Mouse (Mus musculus) kidney, embryonic 14.5 days (tissue): ENCODE data around the gene Gga2. TPM values are rescaled to one million over a fixed set of nuclear protein-coding genes. Genes with fewer than 3 reads are reported as not detected.

Source experiments
- ATAC-seq: fragments of 200-750 bp; cut with Nextera tagmentation; 2 replicates; pipeline ENCODE4 v1.8.0; 2017; ENCODE audit warnings: moderate number of reproducible peaks, mild to moderate bottlenecking, moderate TSS enrichment, moderate library complexity; ENCODE audit not compliant: low FRiP score, low TSS enrichment
- H3K27ac ChIP-seq: fragments of 300-500 bp; sonication (generic); 2 replicates; pipeline ENCODE4 v1.5.1; 2014; ENCODE audit warnings: low read depth, mild to moderate bottlenecking, low read length, moderate library complexity, mixed read lengths
- H3K27me3 ChIP-seq: fragments of 300-500 bp; sonication (generic); 2 replicates; pipeline ENCODE4 v1.6.1; 2014; ENCODE audit warnings: mild to moderate bottlenecking, low read length; ENCODE audit not compliant: control insufficient read depth, insufficient read depth
- H3K36me3 ChIP-seq: fragments of 300-500 bp; sonication (generic); 2 replicates; pipeline ENCODE4 v1.6.1; 2014; ENCODE audit warnings: low read length, mixed read lengths; ENCODE audit not compliant: control insufficient read depth, insufficient read depth
- H3K4me1 ChIP-seq: fragments of 300-500 bp; sonication (generic); 2 replicates; pipeline ENCODE4 v1.6.1; 2014; ENCODE audit warnings: low read length, mixed read lengths; ENCODE audit not compliant: control insufficient read depth, insufficient read depth
- H3K4me2 ChIP-seq: fragments of 300-500 bp; sonication (generic); replicated peaks from 2 replicates; pipeline ENCODE4 v1.6.1; 2014; ENCODE audit warnings: low read depth, mild to moderate bottlenecking, low read length
- H3K4me3 ChIP-seq: fragments of 300-500 bp; sonication (generic); 2 replicates; pipeline ENCODE4 v1.5.1; 2014; ENCODE audit warnings: mild to moderate bottlenecking, low read length
- H3K9ac ChIP-seq: fragments of 300-500 bp; sonication (generic); 2 replicates; pipeline ENCODE4 v1.6.1; 2014; ENCODE audit warnings: low read depth, mild to moderate bottlenecking, low read length, moderate library complexity
- H3K9me3 ChIP-seq: fragments of 300-500 bp; sonication (generic); 2 replicates; pipeline ENCODE4 v1.6.1; 2016; ENCODE audit warnings: low read length; ENCODE audit not compliant: control insufficient read depth
- WGBS: fragments of 180-500 bp; shearing (Covaris S2); extraction: QIAGEN DNeasy Blood & Tissue Kit; methylation state at CpG from one replicate; pipeline ENCODE4 v1.1.7; 2014; 5-methylcytosine and 5-hydroxymethylcytosine counted together
- polyA plus RNA-seq: library from polyadenylated mRNA; unstranded; fragments of >200 nt; fragmentation: Nextera tagmentation; extraction: Ambion mirVana; gene quantifications from 2 replicates; pipeline ENCODE4 v1.2.1, GENCODE M21; 2014

Gga2 gene
- polyA plus RNA-seq, 1 experiment from 2014 or later: 55.9 TPM

- H3K9ac ChIP-seq: no peak overlapping the region
- no peak overlapping the region for H3K27ac ChIP-seq
- ATAC-seq: no peak
- peaks cover 38% of the 10 kb centered on the region; the same call in 1 of the 2 replicates for H3K36me3 ChIP-seq
- no peaks in the 10 kb centered on the region for H3K27me3 ChIP-seq
- 84% methylated on average over 3 of the region's 3 CpGs for WGBS
- H3K9me3 ChIP-seq: no peaks in the 10 kb centered on the region
- no peak overlapping the region for H3K4me3 ChIP-seq
- H3K4me2 ChIP-seq: no peak overlapping the region
- H3K4me1 ChIP-seq: no peaks in the 10 kb centered on the region
Measured at GRCm38 (mm10) chr7:121971698-121972097, 49.3 kb downstream of the Gga2 start.

- no peak overlapping the region for H3K9ac ChIP-seq
- no peaks in the 10 kb centered on the region for H3K27me3 ChIP-seq
- H3K4me3 ChIP-seq: no peak overlapping the region
- no peaks in the 10 kb centered on the region for H3K9me3 ChIP-seq
- H3K27ac ChIP-seq: no peak overlapping the region
- 88% methylated on average over 9 of the region's 9 CpGs for WGBS
- no peaks in the 10 kb centered on the region for H3K4me1 ChIP-seq
- ATAC-seq: no peak
- H3K36me3 ChIP-seq: peaks cover 37% of the 10 kb centered on the region; the same call in 1 of the 2 replicates
- no peak overlapping the region for H3K4me2 ChIP-seq
Measured at GRCm38 (mm10) chr7:121970250-121970649, 50.8 kb downstream of the Gga2 start.

- Histone ChIP-seq H3K27ac (no peak overlapping the region), H3K4me1 (no peaks in the 10 kb centered on the region), H3K9me3 (no peaks in the 10 kb centered on the region), H3K9ac (no peak overlapping the region), H3K4me2 (no peak overlapping the region), H3K4me3 (no peak overlapping the region), H3K27me3 (no peaks in the 10 kb centered on the region), H3K36me3 (peaks cover 32% of the 10 kb centered on the region; the same call in 1 of the 2 replicates)
- no peak for ATAC-seq
- 88% methylated on average over 9 of the region's 9 CpGs for WGBS
Measured at GRCm38 (mm10) chr7:121968816-121969215, 52.2 kb downstream of the Gga2 start.

- no peaks in the 10 kb centered on the region for H3K9me3 ChIP-seq
- H3K4me1 ChIP-seq: no peaks in the 10 kb centered on the region
- no peak overlapping the region for H3K27ac ChIP-seq
- peaks cover 30% of the 10 kb centered on the region; the same call in 1 of the 2 replicates for H3K36me3 ChIP-seq
- WGBS: 81% methylated on average over 8 of the region's 8 CpGs
- no peak overlapping the region for H3K4me3 ChIP-seq
- no peak for ATAC-seq
- H3K4me2 ChIP-seq: no peak overlapping the region
- H3K9ac ChIP-seq: no peak overlapping the region
- no peaks in the 10 kb centered on the region for H3K27me3 ChIP-seq
Measured at GRCm38 (mm10) chr7:121968242-121968641, 52.8 kb downstream of the Gga2 start.

GRCm38 (mm10) chr7:121966169-121966568 is 54.9 kb downstream of the Gga2 start:
- peaks cover 22% of the 10 kb centered on the region; the same call in 1 of the 2 replicates for H3K36me3 ChIP-seq

GRCm38 (mm10) chr7:121963883-121964398 is 57.1 kb downstream of the Gga2 start:
- Histone ChIP-seq H3K4me3 (no peak overlapping the region), H3K27ac (no peak overlapping the region), H3K4me1 (no peaks in the 10 kb centered on the region), H3K9me3 (no peaks in the 10 kb centered on the region), H3K36me3 (peaks cover 11% of the 10 kb centered on the region; the same call in 1 of the 2 replicates), H3K27me3 (no peaks in the 10 kb centered on the region), H3K4me2 (no peak overlapping the region), H3K9ac (no peak overlapping the region)
- no peak for ATAC-seq
- 71% methylated on average over 6 of the region's 6 CpGs for WGBS

More at GRCm38 (mm10) chr7:121966169-121966568, 54.9 kb downstream of the Gga2 start:
- ATAC-seq: no peak
- WGBS: 93% methylated on average over 7 of the region's 7 CpGs
- H3K4me1 ChIP-seq: no peaks in the 10 kb centered on the region
- no peak overlapping the region for H3K4me2 ChIP-seq
- no peak overlapping the region for H3K9ac ChIP-seq
- H3K27ac ChIP-seq: no peak overlapping the region
- no peaks in the 10 kb centered on the region for H3K9me3 ChIP-seq
- H3K27me3 ChIP-seq: no peaks in the 10 kb centered on the region
- H3K4me3 ChIP-seq: no peak overlapping the region

GRCm38 (mm10) chr7:121962571-121962959 is 58.5 kb downstream of the Gga2 start:
- Histone ChIP-seq H3K4me1 (no peaks in the 10 kb centered on the region), H3K4me2 (no peak overlapping the region), H3K4me3 (no peak overlapping the region), H3K9me3 (no peaks in the 10 kb centered on the region), H3K27me3 (no peaks in the 10 kb centered on the region), H3K36me3 (peaks cover 9% of the 10 kb centered on the region; the same call in 1 of the 2 replicates), H3K9ac (no peak overlapping the region), H3K27ac (no peak overlapping the region)
- 80% methylated on average over 3 of the region's 3 CpGs for WGBS
- ATAC-seq: no peak

GRCm38 (mm10) chr7:121961913-121962570 is 59.0 kb downstream of the Gga2 start:
- H3K4me1 ChIP-seq: no peaks in the 10 kb centered on the region
- H3K9ac ChIP-seq: no peak overlapping the region
- WGBS: 81% methylated on average over 7 of the region's 7 CpGs
- no peak overlapping the region for H3K4me3 ChIP-seq
- H3K36me3 ChIP-seq: peaks cover 9% of the 10 kb centered on the region; the same call in 1 of the 2 replicates
- no peak for ATAC-seq
- no peaks in the 10 kb centered on the region for H3K27me3 ChIP-seq
- H3K27ac ChIP-seq: no peak overlapping the region
- no peak overlapping the region for H3K4me2 ChIP-seq
- no peaks in the 10 kb centered on the region for H3K9me3 ChIP-seq

GRCm38 (mm10) chr7:121955802-121956201 is 65.2 kb downstream of the Gga2 start:
- no peak overlapping the region for H3K27ac ChIP-seq
- WGBS: 45% methylated on average over 12 of the region's 12 CpGs
- no peak overlapping the region for H3K4me3 ChIP-seq
- H3K9me3 ChIP-seq: no peaks in the 10 kb centered on the region
- H3K4me1 ChIP-seq: no peaks in the 10 kb centered on the region
- H3K27me3 ChIP-seq: no peaks in the 10 kb centered on the region
- 0 out of 2 replicates have a peak overlapping the region, but pooled peaks have one; percentile 7 for H3K9ac ChIP-seq
- H3K4me2 ChIP-seq: no peak overlapping the region
- H3K36me3 ChIP-seq: peaks cover 7% of the 10 kb centered on the region; the same call in 1 of the 2 replicates
- ATAC-seq: no peak
